Mouse (Mus musculus) inflammation-experienced regulatory T-cells, adult 6 months (primary cell): ENCODE data around the gene Plxna2. TPM values are rescaled to one million over a fixed set of nuclear protein-coding genes. Genes with fewer than 3 reads are reported as not detected.

Source experiments
- ATAC-seq: one replicate; pipeline ENCODE4 v1.8.0; 2017
- polyA plus RNA-seq, 3 experiments: library from polyadenylated mRNA; unstranded; fragments of 100-300 nt; shearing (Covaris generic); gene quantifications; one replicate each; pipeline ENCODE4 v1.2.1; 2017

Plxna2 gene
- polyA plus RNA-seq, 3 experiments from 2014 or later = 0.15 TPM; not detected in 2

- ATAC-seq = no peak
These were observed 218.2 kb downstream of the Plxna2 start for GRCm38 (mm10) chr1:194836182-194836581.

GRCm38 (mm10) chr1:194836671-194837070, 218.7 kb downstream of the Plxna2 start:
- no peak for ATAC-seq

GRCm38 (mm10) chr1:194839230-194839910, 221.4 kb downstream of the Plxna2 start:
- no peak for ATAC-seq

- ATAC-seq = no peak
These were observed 225.0 kb downstream of the Plxna2 start for GRCm38 (mm10) chr1:194843020-194843419.

- ATAC-seq = no peak
These were observed 229.0 kb downstream of the Plxna2 start for GRCm38 (mm10) chr1:194847014-194847413.

GRCm38 (mm10) chr1:194851242-194852064, 233.4 kb downstream of the Plxna2 start:
- no peak for ATAC-seq

- no peak for ATAC-seq
These were observed 234.0 kb downstream of the Plxna2 start for GRCm38 (mm10) chr1:194852065-194852358.
